Mouse (Mus musculus) MN1 (cell line): ENCODE measurements around the gene Cwc22.
"Not testable (repeated sequence)": the region's sequence is repeated elsewhere in the genome, so short reads cannot be mapped to it uniquely, and the experiment has no call there.

ENCODE experiments used
- DNase-seq: peaks from one replicate; pipeline ENCODE4 v3.0.0-alpha.2; 2016; ENCODE audit warnings: low spot score

The Cwc22 gene

GRCm38 (mm10) chr2:77897988-77898387 lies 48.2 kb downstream of the Cwc22 start:
- no peak for DNase-seq

DNA sequence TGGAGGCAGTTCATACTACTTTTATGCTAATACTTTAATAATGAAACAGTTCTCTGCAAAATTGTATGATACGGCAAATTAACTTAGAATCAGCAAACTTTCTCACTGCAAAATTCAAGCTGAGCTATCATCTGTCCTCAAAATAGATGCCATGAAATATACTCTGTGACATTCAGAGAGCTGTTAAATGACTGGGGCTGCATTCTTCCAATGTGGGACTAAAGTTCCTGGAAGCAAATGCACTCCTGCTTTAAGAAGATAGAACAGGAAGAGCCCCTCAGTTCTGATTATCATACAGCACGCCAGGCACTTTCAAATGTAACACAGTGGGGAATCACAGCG lies 48.6 kb downstream of the Cwc22 start:
- no peak for DNase-seq

- no peak for DNase-seq
Observed at GRCm38 (mm10) chr2:77896843-77897557, 49.2 kb downstream of the Cwc22 start.

DNA sequence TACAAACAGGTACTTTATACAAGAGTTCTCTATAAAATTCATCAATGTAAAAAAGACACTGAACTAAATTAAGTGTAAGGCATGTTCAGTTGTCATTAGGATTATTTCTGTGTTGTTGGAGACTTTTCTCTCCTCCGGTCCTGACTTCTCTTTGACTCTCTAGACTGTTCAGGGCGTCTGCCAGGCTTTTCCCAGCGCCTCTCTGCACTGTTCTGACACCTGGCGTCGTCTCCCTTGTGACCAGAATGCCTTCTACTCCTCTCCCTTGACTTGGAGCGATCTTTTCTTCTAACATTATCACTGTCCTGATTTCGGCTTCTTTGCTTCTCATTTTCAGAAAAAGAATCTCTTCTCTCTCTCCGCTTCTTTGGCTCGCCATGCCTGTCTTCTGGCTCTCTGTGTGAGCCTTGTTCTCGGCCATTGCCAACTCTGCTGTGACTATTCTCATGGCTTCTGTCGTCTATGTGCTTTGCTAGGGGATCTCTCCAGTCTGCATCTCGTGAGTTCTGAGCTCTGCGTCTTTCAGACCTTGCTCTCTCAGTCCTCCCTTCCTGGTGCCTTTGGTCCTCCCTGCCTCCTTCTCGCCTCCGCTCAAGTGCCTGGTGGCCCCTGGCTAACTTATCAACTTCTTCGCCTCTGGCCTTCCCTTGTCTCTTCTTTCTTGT lies 50.1 kb downstream of the Cwc22 start:
- not testable (repeated sequence) for DNase-seq

DNA sequence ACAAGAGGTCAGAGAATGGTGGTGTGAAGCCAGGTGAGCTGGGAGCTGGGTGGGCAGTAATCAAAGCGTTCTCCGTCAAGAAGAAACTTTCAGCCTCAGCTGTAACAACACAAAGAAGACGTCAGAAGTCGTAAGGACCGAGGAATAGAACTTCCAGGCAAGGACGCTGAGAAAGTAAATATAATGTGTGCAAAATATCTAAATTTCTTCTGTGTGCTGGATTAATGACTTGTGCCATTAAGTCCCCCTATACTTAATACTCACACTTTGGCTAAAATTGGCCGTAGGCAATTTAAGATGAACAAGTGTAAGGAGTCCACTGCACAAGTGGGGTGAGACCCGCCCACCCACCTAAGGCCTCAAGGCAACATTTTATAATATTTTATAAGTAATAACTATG lies 51.3 kb downstream of the Cwc22 start:
- no peak for DNase-seq

- no peak for DNase-seq
Observed at GRCm38 (mm10) chr2:77893505-77893904, 52.7 kb downstream of the Cwc22 start.

- DNase-seq, result no peak
Observed at GRCm38 (mm10) chr2:77892573-77892972, 53.6 kb downstream of the Cwc22 start.

GRCm38 (mm10) chr2:77890836-77891438 lies 55.2 kb downstream of the Cwc22 start:
- no peak for DNase-seq

GRCm38 (mm10) chr2:77889949-77890348 lies 56.2 kb downstream of the Cwc22 start:
- no peak for DNase-seq

DNA sequence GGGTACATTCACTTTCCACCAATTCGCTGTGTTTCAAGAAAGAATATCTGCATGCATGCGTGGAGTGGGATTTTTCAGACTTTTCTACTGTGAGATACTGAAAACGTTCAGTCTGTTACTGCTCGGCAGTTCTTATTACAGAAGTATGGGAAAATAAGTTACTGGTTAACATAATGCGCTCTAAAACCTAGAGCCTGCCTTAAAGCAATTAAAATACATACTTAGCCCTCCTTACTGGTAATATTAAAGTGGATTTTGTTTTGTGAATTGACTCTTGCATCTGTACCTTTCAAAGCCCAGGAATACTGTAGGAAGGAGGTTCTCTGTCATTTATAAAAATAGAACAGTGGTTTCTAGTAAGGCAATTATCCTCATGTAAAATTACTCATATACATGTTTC lies 56.8 kb downstream of the Cwc22 start:
- no peak for DNase-seq

- DNase-seq, result no peak
Observed at GRCm38 (mm10) chr2:77888826-77889225, 57.3 kb downstream of the Cwc22 start.

DNA sequence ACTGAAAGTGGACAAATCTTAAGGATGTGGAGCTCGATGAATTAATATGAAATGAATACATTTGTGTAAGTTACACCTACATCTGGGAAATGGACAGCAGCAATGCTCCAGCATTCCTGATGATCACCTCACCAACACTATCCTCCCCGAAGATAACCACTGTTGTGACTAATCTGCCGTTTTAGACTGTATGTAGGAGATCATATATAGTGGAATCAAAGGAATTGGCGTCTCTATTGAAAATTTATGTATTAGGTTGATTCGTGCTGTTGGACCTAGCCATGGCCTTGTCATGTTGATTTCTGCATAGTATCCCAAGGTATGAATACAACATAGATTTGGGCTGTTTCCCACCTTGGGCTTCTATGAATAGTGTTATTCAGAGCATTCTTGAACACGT lies 58.1 kb downstream of the Cwc22 start:
- no peak for DNase-seq

GRCm38 (mm10) chr2:77887166-77887565 lies 59.0 kb downstream of the Cwc22 start:
- DNase-seq, result no peak

GRCm38 (mm10) chr2:77885491-77886130 lies 60.6 kb downstream of the Cwc22 start:
- no peak for DNase-seq

GRCm38 (mm10) chr2:77885036-77885435 lies 61.1 kb downstream of the Cwc22 start:
- no peak for DNase-seq

GRCm38 (mm10) chr2:77884491-77884890 lies 61.7 kb downstream of the Cwc22 start:
- DNase-seq, result no peak

DNA sequence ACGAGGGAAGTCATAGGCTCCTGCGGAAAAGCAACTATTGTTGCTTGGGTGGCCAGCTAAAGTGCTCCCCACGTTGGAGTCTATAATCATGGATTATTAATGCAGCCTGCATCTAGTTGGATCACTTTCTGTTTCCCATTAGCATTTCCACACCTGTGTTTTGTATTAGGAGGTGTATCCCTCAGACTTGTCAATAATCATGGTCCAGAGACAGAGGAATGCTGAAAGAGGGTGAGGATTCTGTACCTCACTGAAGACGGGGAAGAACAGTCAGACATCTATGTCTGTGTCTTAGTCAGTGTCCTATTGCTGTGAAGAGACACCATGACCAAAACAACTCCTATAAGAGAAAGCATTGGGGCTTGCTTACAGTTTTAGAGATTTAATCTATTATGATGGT lies 63.2 kb downstream of the Cwc22 start:
- no peak for DNase-seq

- DNase-seq, result no peak
Observed at GRCm38 (mm10) chr2:77881301-77882199, 64.6 kb downstream of the Cwc22 start.

- DNase-seq, result no peak
Observed at GRCm38 (mm10) chr2:77880351-77880750, 65.8 kb downstream of the Cwc22 start.

GRCm38 (mm10) chr2:77879736-77880135 lies 66.4 kb downstream of the Cwc22 start:
- no peak for DNase-seq

DNA sequence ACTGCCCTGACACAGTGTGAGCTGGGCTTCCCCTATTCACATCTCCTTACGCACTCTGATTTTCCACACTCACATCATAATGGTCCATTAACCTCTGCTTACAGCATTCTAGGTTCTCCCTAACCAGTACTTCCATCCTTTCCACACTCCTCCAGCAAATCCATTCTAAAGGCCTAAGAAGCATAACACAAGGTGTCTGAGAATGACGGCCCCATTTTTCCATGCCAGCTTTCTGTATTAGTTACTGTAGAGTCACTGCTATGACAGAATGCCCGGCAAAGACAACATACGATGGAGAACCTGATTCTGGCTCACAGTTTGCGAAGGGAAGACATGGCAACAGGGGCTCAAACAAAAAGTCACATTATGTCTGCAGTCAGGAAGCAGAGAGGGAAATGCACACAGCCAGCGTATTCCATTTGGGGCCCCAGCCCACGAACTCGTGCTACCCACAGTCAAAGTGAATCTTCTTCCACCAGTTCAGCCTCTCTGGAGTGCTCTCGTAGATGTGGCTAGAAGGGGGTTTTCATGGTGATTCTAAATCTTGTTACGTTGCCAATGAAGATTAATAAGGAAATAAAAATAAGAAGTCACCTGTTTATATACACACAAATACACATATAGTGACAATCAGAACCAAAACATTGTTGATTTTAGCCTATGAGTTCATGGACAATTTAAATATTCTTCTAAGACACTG lies 68.9 kb downstream of the Cwc22 start:
- DNase-seq, result no peak
